25 mouse cellular contexts compared by ENCODE assay signal in the genomic region with DNA sequence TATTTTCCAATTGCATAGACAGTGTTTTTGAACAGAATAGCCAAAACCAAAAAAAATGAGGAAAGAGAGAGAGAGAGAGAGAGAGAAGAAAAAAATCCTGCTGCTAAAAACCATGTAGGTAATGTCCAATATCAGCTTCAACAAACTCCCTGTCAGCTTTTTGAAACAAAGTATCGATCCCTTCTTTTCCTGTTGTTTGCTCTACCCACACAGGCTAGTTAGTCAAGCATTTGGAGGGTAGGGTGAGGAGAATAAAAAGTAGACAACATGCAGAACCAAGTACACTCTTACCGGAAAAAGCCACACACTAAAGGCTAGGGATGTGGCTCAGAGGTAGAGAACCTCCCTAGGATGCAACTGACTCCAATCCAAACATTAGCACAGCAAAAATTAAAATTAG. TPM values are rescaled to one million over a fixed set of nuclear protein-coding genes. Genes with fewer than 3 reads are reported as not detected.
"Had no signal": no experiment of that assay in that cellular context is flagged by ENCODE, and none has a peak within 500 bp of the region (broad histone marks: within the 10 kb centered on the region; RNA-seq: fewer than 3 reads in every experiment).

No protein-coding gene starts in this region.

- H3K27me3 ChIP-seq: neural tube, embryonic 13.5 days; neural tube, embryonic 15.5 days; stomach, embryonic 15.5 days had no signal

- H3K36me3 ChIP-seq: neural tube, embryonic 13.5 days; neural tube, embryonic 15.5 days; stomach, embryonic 15.5 days had no signal

- DNase-seq: retina, postnatal 1 day; right cerebral cortex, adult 18-20 months; right cerebral cortex, postnatal 14 days; right cerebral cortex, postnatal 25 days; right cerebral cortex, postnatal 4 days; spleen, adult 18-20 months; thymus, adult 18-20 months; thymus, adult 2 months; thymus, postnatal 14 days; thymus, postnatal 25 days; thymus, postnatal 36 days; thymus, postnatal 4 days had no signal

- H3K9ac ChIP-seq: neural tube, embryonic 13.5 days; neural tube, embryonic 15.5 days; stomach, embryonic 15.5 days had no signal

- H3K4me2 ChIP-seq: neural tube, embryonic 13.5 days; neural tube, embryonic 15.5 days; stomach, embryonic 15.5 days had no signal

- H3K4me3 ChIP-seq: neural tube, embryonic 13.5 days; neural tube, embryonic 15.5 days; stomach, embryonic 15.5 days had no signal

- H3K9me3 ChIP-seq: neural tube, embryonic 13.5 days; neural tube, embryonic 15.5 days; stomach, embryonic 15.5 days had no signal

- H3K27ac ChIP-seq: neural tube, embryonic 13.5 days; neural tube, embryonic 15.5 days; stomach, embryonic 15.5 days; stomach, postnatal 0 days had no signal

RNA-seq across cellular contexts. Expression of a gene that starts 8.1 kb away (rescaled TPM):
- total RNA-seq: neutrophil, adult 5-6 weeks had no signal
- polyA plus RNA-seq: neural tube, embryonic 13.5 days; neural tube, embryonic 14.5 days; neural tube, embryonic 15.5 days; small intestine, adult 2 months; spleen, adult 2 months; stomach, embryonic 14.5 days; stomach, embryonic 15.5 days; stomach, embryonic 16.5 days; stomach, postnatal 0 days; testis, adult 2 months; thymus, adult 2 months; thymus, postnatal 0 days; urinary bladder, adult 2 months had no signal

RNA-seq across cellular contexts. Expression of a gene that starts 21.3 kb away (rescaled TPM):
- total RNA-seq: neutrophil, adult 5-6 weeks had no signal
- polyA plus RNA-seq: neural tube, embryonic 13.5 days; neural tube, embryonic 14.5 days; neural tube, embryonic 15.5 days; stomach, embryonic 14.5 days; testis, adult 2 months; thymus, postnatal 0 days; urinary bladder, adult 2 months had no signal
